Mouse (Mus musculus) lung, adult 2 months (tissue): ENCODE data around the gene Prelp.

Source experiments
- CTCF ChIP-seq: fragments of 200-500 bp; IDR thresholded peaks from 2 replicates; pipeline ENCODE4 v1.5.1; 2011; ENCODE audit warnings: mild to moderate bottlenecking, low read length, control low read depth; ENCODE audit not compliant: insufficient read depth
- POLR2A ChIP-seq: fragments of 200-500 bp; IDR thresholded peaks from 2 replicates; pipeline ENCODE4 v1.6.1; 2011; ENCODE audit warnings: low read depth, mild to moderate bottlenecking, control low read depth, low read length, borderline replicate concordance; ENCODE audit errors: extremely low read depth

DNA sequence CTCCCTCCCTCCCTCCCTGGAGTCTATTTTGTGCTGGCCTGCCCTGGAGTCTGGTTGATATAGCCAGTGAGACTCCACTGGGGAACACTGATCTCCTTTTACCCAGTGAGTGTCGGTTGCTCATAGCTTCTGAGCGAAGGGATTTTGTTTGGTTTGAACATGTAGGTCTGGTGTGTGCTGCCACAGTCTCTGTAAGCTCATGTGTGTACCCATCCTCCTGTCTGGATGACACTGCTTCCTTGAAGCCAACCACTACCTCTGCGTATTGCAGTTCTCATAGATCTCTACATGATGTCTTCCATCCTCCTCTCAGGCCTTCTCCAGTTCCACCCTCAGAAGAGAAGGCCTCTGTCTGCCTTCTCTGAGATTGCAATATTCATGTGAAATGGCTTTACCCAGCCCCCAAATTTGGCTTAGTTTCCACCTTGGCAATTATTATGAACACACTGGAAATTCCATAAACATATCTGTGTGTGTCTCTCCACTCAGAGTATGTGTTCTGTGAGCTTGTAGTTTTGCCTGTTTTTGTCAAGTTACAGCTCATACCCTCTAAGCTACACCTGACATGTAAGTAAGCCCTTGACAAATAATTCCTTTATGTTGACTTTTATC lies 19.4 kb upstream of the Prelp start:
- no peak for TF ChIP-seq POLR2A
- no peak for TF ChIP-seq CTCF
